Mouse (Mus musculus) CH12.LX (cell line): ENCODE results near the gene Pbx3. TPM values are rescaled to one million over a fixed set of nuclear protein-coding genes. Genes with fewer than 3 reads are reported as not detected.

Experiments used
- DNase-seq: peaks from one replicate; pipeline ENCODE4 v3.0.0-alpha.2; 2013; ENCODE audit errors: extremely low read depth
- H3K27ac ChIP-seq: 2 replicates; pipeline ENCODE4 v1.5.1; 2012; ENCODE audit warnings: low read depth, mild to moderate bottlenecking, control low read depth, moderate library complexity; ENCODE audit not compliant: insufficient read depth
- H3K27me3 ChIP-seq: replicated peaks from 2 replicates; pipeline ENCODE3; 2012; ENCODE audit warnings: inconsistent platforms
- H3K36me3 ChIP-seq, 2 experiments: replicated peaks in 1 of 2; 2 replicates each; pipeline versions ENCODE3 to v1.6.1; 2012; ENCODE audit warnings: inconsistent platforms in 1 of 2, low read length in 1 of 2, mild to moderate bottlenecking in 1 of 2, mixed read lengths in 1 of 2, moderate library complexity in 1 of 2; ENCODE audit not compliant: control insufficient read depth in 1 of 2, insufficient read depth in 1 of 2
- H3K4me1 ChIP-seq, 2 experiments: 2 replicates each; pipeline ENCODE4 v1.6.1; 2012; ENCODE audit warnings: inconsistent platforms in 1 of 2, moderate library complexity in 1 of 2; ENCODE audit not compliant: insufficient read depth in 2 of 2, control insufficient read depth in 1 of 2
- H3K4me2 ChIP-seq: 2 replicates; pipeline ENCODE4 v1.6.1; 2012; ENCODE audit warnings: low read depth, mild to moderate bottlenecking, control low read depth; ENCODE audit not compliant: poor library complexity, insufficient read depth, severe bottlenecking
- H3K4me3 ChIP-seq, 3 experiments: fragments of 150-350 bp in 1 of 3; sonication (generic) in 1 of 3; replicated peaks in 1 of 3; 2 replicates each; pipeline versions ENCODE3 to v1.5.1; 2011 to 2012; ENCODE audit warnings: low read depth in 2 of 3, low read length in 2 of 3, mild to moderate bottlenecking in 2 of 3, moderate library complexity in 2 of 3, control low read depth in 1 of 3, improper control_type of control experiment in 1 of 3, inconsistent platforms in 1 of 3, mixed read lengths in 1 of 3; ENCODE audit not compliant: poor library complexity in 1 of 3
- H3K79me2 ChIP-seq: replicated peaks from 2 replicates; pipeline ENCODE4 v1.6.1; 2012; ENCODE audit warnings: mild to moderate bottlenecking, moderate library complexity; ENCODE audit not compliant: control insufficient read depth, poor library complexity, insufficient read depth, severe bottlenecking; ENCODE audit errors: extremely low read depth
- H3K9ac ChIP-seq: 2 replicates; pipeline ENCODE4 v1.6.1; 2012; ENCODE audit warnings: low read depth, mild to moderate bottlenecking, control low read depth, moderate library complexity; ENCODE audit not compliant: insufficient read depth
- H3K9me3 ChIP-seq: replicated peaks from 2 replicates; pipeline ENCODE3; 2012; ENCODE audit warnings: low read length, inconsistent platforms, mixed read lengths
- BHLHE40 ChIP-seq: IDR thresholded peaks from 2 replicates; pipeline ENCODE4 v1.6.1; 2011; ENCODE audit warnings: mild to moderate bottlenecking, low read depth, low read length, improper control_type of control experiment
- CHD1 ChIP-seq: IDR thresholded peaks from 2 replicates; pipeline ENCODE4 v1.6.1; 2012; ENCODE audit warnings: low read depth, low read length, improper control_type of control experiment, inconsistent platforms
- CHD2 ChIP-seq: IDR thresholded peaks from 2 replicates; pipeline ENCODE4 v1.6.1; 2011; ENCODE audit warnings: low read length, improper control_type of control experiment
- CTCF ChIP-seq, 2 experiments: IDR thresholded peaks in 1 of 2; conservative IDR thresholded peaks in 1 of 2; 2 replicates each; pipeline ENCODE4 v1.5.1; 2011 to 2012; ENCODE audit warnings: low read depth in 2 of 2, low read length in 2 of 2, improper control_type of control experiment in 1 of 2, inconsistent platforms in 1 of 2, mild to moderate bottlenecking in 1 of 2, moderate library complexity in 1 of 2
- E2F4 ChIP-seq: IDR thresholded peaks from 2 replicates; pipeline ENCODE4 v1.6.1; 2011; ENCODE audit warnings: low read depth, low read length, improper control_type of control experiment; ENCODE audit not compliant: insufficient replicate concordance
- ELF1 ChIP-seq: IDR thresholded peaks from 2 replicates; pipeline ENCODE4 v1.6.1; 2014; ENCODE audit warnings: low read depth, mild to moderate bottlenecking, inconsistent platforms, low read length, improper control_type of control experiment
- EP300 ChIP-seq: IDR thresholded peaks from 2 replicates; pipeline ENCODE4 v1.6.1; 2011; ENCODE audit warnings: low read length, improper control_type of control experiment
- ETS1 ChIP-seq: conservative IDR thresholded peaks from 2 replicates; pipeline ENCODE4 v1.6.1; 2012; ENCODE audit warnings: low read depth, mild to moderate bottlenecking, inconsistent platforms, low read length, improper control_type of control experiment, moderate library complexity
- GABPA ChIP-seq: IDR thresholded peaks from 2 replicates; pipeline ENCODE4 v1.6.1; 2012; ENCODE audit warnings: low read depth, low read length, improper control_type of control experiment, inconsistent platforms; ENCODE audit not compliant: insufficient replicate concordance
- HCFC1 ChIP-seq: IDR thresholded peaks from 2 replicates; pipeline ENCODE4 v1.6.1; 2012; ENCODE audit warnings: low read depth, mild to moderate bottlenecking, inconsistent platforms, low read length, improper control_type of control experiment
- JUN ChIP-seq: IDR thresholded peaks from 2 replicates; pipeline ENCODE4 v1.6.1; 2011; ENCODE audit warnings: low read depth, mild to moderate bottlenecking, low read length, improper control_type of control experiment, moderate library complexity; ENCODE audit not compliant: insufficient read depth
- KAT2A ChIP-seq: IDR thresholded peaks from 2 replicates; pipeline ENCODE4 v1.6.1; 2012; ENCODE audit warnings: low read length, improper control_type of control experiment, inconsistent platforms; ENCODE audit not compliant: insufficient replicate concordance
- MAFK ChIP-seq: IDR thresholded peaks from 2 replicates; pipeline ENCODE4 v1.6.1; 2011; ENCODE audit warnings: low read length, improper control_type of control experiment; ENCODE audit not compliant: insufficient replicate concordance
- MAZ ChIP-seq: IDR thresholded peaks from 2 replicates; pipeline ENCODE4 v1.6.1; 2012; ENCODE audit warnings: low read depth, mild to moderate bottlenecking, inconsistent platforms, low read length, improper control_type of control experiment, moderate library complexity
- MXI1 ChIP-seq: IDR thresholded peaks from 2 replicates; pipeline ENCODE4 v1.6.1; 2011; ENCODE audit warnings: mild to moderate bottlenecking, low read depth, low read length, improper control_type of control experiment
- MYC ChIP-seq: IDR thresholded peaks from 2 replicates; pipeline ENCODE4 v1.6.1; 2011; ENCODE audit warnings: low read depth, mild to moderate bottlenecking, improper control_type of control experiment, low read length
- PAX5 ChIP-seq: IDR thresholded peaks from 2 replicates; pipeline ENCODE4 v1.6.1; 2012; ENCODE audit warnings: low read length, inconsistent platforms, mixed read lengths
- POLR2A ChIP-seq: IDR thresholded peaks from 2 replicates; pipeline ENCODE4 v1.6.1; 2011; ENCODE audit warnings: low read depth, mild to moderate bottlenecking, improper control_type of control experiment, low read length
- SMC3 ChIP-seq: IDR thresholded peaks from 2 replicates; pipeline ENCODE4 v1.6.1; 2011; ENCODE audit warnings: low read depth, low read length, improper control_type of control experiment
- TBP ChIP-seq: conservative IDR thresholded peaks from 2 replicates; pipeline ENCODE4 v1.6.1; 2011; ENCODE audit warnings: low read depth, low read length, improper control_type of control experiment
- TCF12 ChIP-seq: IDR thresholded peaks from 2 replicates; pipeline ENCODE4 v1.6.1; 2014; ENCODE audit warnings: low read depth, mild to moderate bottlenecking, inconsistent platforms, low read length, improper control_type of control experiment
- USF1 ChIP-seq: IDR thresholded peaks from 2 replicates; pipeline ENCODE4 v1.6.1; 2014; ENCODE audit warnings: low read depth, mild to moderate bottlenecking, inconsistent platforms, low read length, improper control_type of control experiment
- USF2 ChIP-seq: conservative IDR thresholded peaks from 2 replicates; pipeline ENCODE4 v1.6.1; 2011; ENCODE audit warnings: low read depth, low read length, improper control_type of control experiment
- ZC3H11A ChIP-seq: IDR thresholded peaks from 2 replicates; pipeline ENCODE4 v1.6.1; 2012; ENCODE audit warnings: low read depth, mild to moderate bottlenecking, inconsistent platforms, low read length, improper control_type of control experiment
- ZMIZ1 ChIP-seq: IDR thresholded peaks from 2 replicates; pipeline ENCODE4 v1.6.1; 2012; ENCODE audit warnings: low read depth, mild to moderate bottlenecking, inconsistent platforms, low read length, improper control_type of control experiment
- ZNF384 ChIP-seq: IDR thresholded peaks from 2 replicates; pipeline ENCODE4 v1.6.1; 2012; ENCODE audit warnings: low read depth, low read length, improper control_type of control experiment, inconsistent platforms
- dilution Hi-C: fragments of 300-500 bp; cut with MboI; formaldehyde crosslinking; loops from 2 replicates; pipeline ENCODE4 v1.14.3; 2020; ENCODE audit warnings: low sequenced_read_pairs; ENCODE audit not compliant: extremely low pct_unique_long_range_greater_than_20kb, extremely low pct_ligation_motif_present
- in situ Hi-C: fragments of 300-500 bp; cut with MboI; formaldehyde crosslinking; loops from 3 replicates; pipeline ENCODE4 v1.14.3; 2019; ENCODE audit warnings: low sequenced_read_pairs, low pct_ligation_motif_present, low pct_unique_long_range_greater_than_20kb, mixed read lengths
- polyA plus RNA-seq: library from polyadenylated mRNA; unstranded; fragments of >175 nt; gene quantifications from 2 replicates; pipeline ENCODE4 v1.2.1, GENCODE M21; 2012; ENCODE audit warnings: low read depth; ENCODE audit not compliant: insufficient read length
- total RNA-seq, 2 experiments: library from RNA; depleted of rRNA; stranded (reverse); fragments of 300-350 nt in 1 of 2; fragments of >200 nt in 1 of 2; gene quantifications; 2 replicates each; pipeline ENCODE4 v1.2.3; 2012 to 2014

Gene Pbx3
- total and polyA plus RNA-seq, 3 experiments = 3.8 to 8.1 (median 5.9) TPM

DNA sequence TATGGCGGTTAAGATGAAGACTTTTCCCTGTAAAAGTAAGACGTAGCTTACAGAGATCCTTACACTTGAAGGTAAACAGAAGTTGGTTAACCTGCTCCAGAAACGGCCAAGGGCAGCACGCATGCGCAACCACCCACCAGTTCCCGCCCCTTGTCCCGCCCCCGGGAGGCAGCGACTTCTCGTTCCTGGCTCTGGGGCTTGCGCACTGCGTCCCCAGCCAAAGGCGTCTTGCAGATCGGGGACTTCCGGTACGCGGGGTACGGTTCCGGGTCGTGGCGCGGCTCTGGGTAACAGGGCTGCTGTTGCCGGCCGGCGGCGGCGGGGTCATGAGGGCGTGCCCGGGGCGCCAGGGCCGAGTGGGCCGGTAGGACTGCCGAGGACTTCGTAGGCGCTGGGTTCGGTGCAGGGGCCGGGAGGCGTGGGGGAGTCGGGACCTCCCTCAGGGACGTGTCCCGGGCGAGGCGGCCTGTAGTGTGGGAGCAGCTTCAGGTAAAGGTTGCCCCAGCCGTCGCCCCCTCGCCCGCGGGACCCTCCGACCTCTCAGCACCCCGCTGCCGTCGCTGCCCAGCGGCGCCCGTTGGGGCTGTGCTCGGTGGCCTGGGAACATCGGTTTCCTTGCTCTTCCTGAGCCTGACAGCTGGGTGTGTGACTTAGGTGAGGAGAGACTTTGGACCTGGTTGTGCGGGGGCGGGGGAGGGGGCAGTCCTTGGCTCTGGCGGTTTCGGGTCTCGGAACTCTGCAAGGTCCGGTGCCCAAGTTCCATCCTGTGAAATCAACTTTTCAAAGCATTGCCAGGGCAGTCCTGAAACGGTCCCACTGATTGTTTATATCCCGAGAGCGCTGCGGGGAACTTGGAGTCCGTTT lies 33.9 kb upstream of the Pbx3 start, which contains the start of gene Mapkap1 (continued):
- peak; percentile 68 for TF ChIP-seq TCF12
- TF ChIP-seq MYC = no peak
- no peak for TF ChIP-seq BHLHE40
- TF ChIP-seq MAZ = 0 out of 2 replicates have a peak, but pooled peaks have one; percentile 33
- TF ChIP-seq CTCF (conservative IDR thresholded peaks at IDR 0.05 in 1 of 2, IDR thresholded peaks at IDR 0.05 in 1 of 2; ENCODE audit: low read depth in 2 of 2, low read length in 2 of 2) = no peak
- TF ChIP-seq MXI1 = peak; percentile 84
- TF ChIP-seq ZNF384 = no peak
- TF ChIP-seq USF1 = no peak
- TF ChIP-seq ZMIZ1 = peak; percentile 63
- no peak for TF ChIP-seq PAX5
- no peak for TF ChIP-seq ETS1
- no peak for TF ChIP-seq ZC3H11A
- TF ChIP-seq USF2 = no peak
- TF ChIP-seq, all 38 proteins: peak for 17

DNA sequence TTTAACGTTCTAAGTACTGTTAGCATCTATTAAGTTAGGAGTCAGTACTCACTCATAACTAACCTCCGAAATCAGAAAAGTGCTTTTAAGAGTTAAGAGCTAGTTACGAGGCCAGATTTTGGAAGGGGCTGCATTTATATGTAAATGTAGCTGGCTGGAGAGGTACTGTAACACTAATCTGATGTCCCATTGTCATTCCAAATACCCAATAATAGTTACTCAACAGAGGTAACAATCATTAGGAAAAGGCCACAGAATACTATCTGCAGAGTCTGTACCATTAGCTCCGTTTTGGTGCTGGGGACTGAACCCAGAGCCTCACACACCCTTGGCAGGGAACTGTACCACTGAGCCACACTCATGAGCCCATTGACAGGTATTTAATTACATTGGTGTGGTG lies 26.6 kb upstream of the Pbx3 start:
- dilution Hi-C loops = no loop called here
- Histone ChIP-seq H3K27ac (no peak overlapping the region), H3K36me3 (no peaks in the 10 kb centered on the region), H3K27me3 (no peaks in the 10 kb centered on the region), H3K9me3 (no peaks in the 10 kb centered on the region), H3K4me3 (no peak overlapping the region)
- TF ChIP-seq HCFC1 = no peak
- no peak for TF ChIP-seq ELF1
- TF ChIP-seq CHD1 = no peak
- TF ChIP-seq USF1 = no peak
- no peak for TF ChIP-seq USF2
- no peak for TF ChIP-seq MYC
- no peak for TF ChIP-seq TBP
- TF ChIP-seq CTCF (conservative IDR thresholded peaks at IDR 0.05 in 1 of 2, IDR thresholded peaks at IDR 0.05 in 1 of 2; ENCODE audit: low read depth in 2 of 2, low read length in 2 of 2) = no peak
- no peak for TF ChIP-seq BHLHE40
- TF ChIP-seq MAFK = no peak
- TF ChIP-seq E2F4 = no peak
- no peak for TF ChIP-seq GABPA
- TF ChIP-seq KAT2A = no peak
- no peak for TF ChIP-seq JUN
- no peak for TF ChIP-seq SMC3
- no peak for TF ChIP-seq POLR2A
- TF ChIP-seq ZNF384 = no peak
- TF ChIP-seq EP300 = no peak
- TF ChIP-seq CHD2 = no peak
- TF ChIP-seq, all 38 proteins: peak for 0
- in situ Hi-C loops = no loop called here
- Histone ChIP-seq H3K79me2 (no peaks in the 10 kb centered on the region), H3K4me1 (no peaks in the 10 kb centered on the region), H3K4me2 (no peak overlapping the region), H3K9ac (no peak overlapping the region)
- DNase-seq = no peak
